Comparison of ENCODE assay signal across 11 mouse cellular contexts in genomic region chr1:170056214-170056613, GRCm38 (mm10). TPM values are rescaled to one million over a fixed set of nuclear protein-coding genes. Genes with fewer than 3 reads are reported as not detected.
A peak's percentile ranks its signal among the peaks of the same experiment; 100 is the strongest.
DNase-seq lines count a peak whose midpoint lies in the region; ATAC-seq and TF ChIP-seq lines count a peak whose summit lies in the region.
"Had no signal": no experiment of that assay in that cellular context is flagged by ENCODE, and none has a peak within 500 bp of the region (broad histone marks: within the 10 kb centered on the region; RNA-seq: fewer than 3 reads in every experiment).

No protein-coding gene starts in this region.

- DNase-seq in midbrain, postnatal 0 days (ENCODE audit: low spot score), result peak; percentile 19
- no peak for DNase-seq in midbrain, embryonic 11.5 days (ENCODE audit: low spot score, missing footprints)
- peak; percentile 87 for DNase-seq in heart, adult 9 months (ENCODE audit: low spot score in 2 of 2)
- DNase-seq in left cerebral cortex, adult 18-20 months (ENCODE audit: low spot score in 2 of 2), result no peak
- no peak for DNase-seq in testis, postnatal 10 days (ENCODE audit: low spot score)
- no peak for DNase-seq in adrenal gland, postnatal 4 days (ENCODE audit: low spot score in 2 of 2)

- no peaks in the 10 kb centered on the region for H3K36me3 ChIP-seq in midbrain, postnatal 0 days (ENCODE audit: insufficient read depth, low read length)
- no peaks in the 10 kb centered on the region for H3K36me3 ChIP-seq in midbrain, embryonic 11.5 days (ENCODE audit: control insufficient read depth, insufficient read depth, low read length)
- no peaks in the 10 kb centered on the region for H3K36me3 ChIP-seq in kidney, embryonic 14.5 days (ENCODE audit: control insufficient read depth, insufficient read depth, low read length)
- H3K36me3 ChIP-seq in neural tube, embryonic 13.5 days, result no peaks in the 10 kb centered on the region
- H3K36me3 ChIP-seq: G1E; heart, embryonic 13.5 days; lung, embryonic 15.5 days had no signal

- no peak for ATAC-seq in midbrain, postnatal 0 days (ENCODE audit: low FRiP score)
- no peak for ATAC-seq in midbrain, embryonic 11.5 days (ENCODE audit: low FRiP score)
- no peak for ATAC-seq in kidney, embryonic 14.5 days (ENCODE audit: low FRiP score, low TSS enrichment)
- ATAC-seq in neural tube, embryonic 13.5 days (ENCODE audit: low read depth), result peak; percentile 59; the same call in 1 of the 2 replicates

- 62% methylated on average over 6 of the region's 6 CpGs for WGBS in midbrain, postnatal 0 days
- 67% methylated on average over 6 of the region's 6 CpGs for WGBS in midbrain, embryonic 11.5 days
- 61% methylated on average over 6 of the region's 6 CpGs for WGBS in kidney, embryonic 14.5 days
- 26% methylated on average over 6 of the region's 6 CpGs for WGBS in neural tube, embryonic 13.5 days

- H3K27ac ChIP-seq in midbrain, postnatal 0 days (ENCODE audit: low read depth, low read length), result no peak overlapping the region
- no peak overlapping the region for H3K27ac ChIP-seq in midbrain, embryonic 11.5 days (ENCODE audit: low read depth, low read length)
- peak overlapping the region; percentile 24; the same call in 1 of the 2 replicates for H3K27ac ChIP-seq in kidney, embryonic 14.5 days (ENCODE audit: low read depth, low read length)
- H3K27ac ChIP-seq in neural tube, embryonic 13.5 days (replicated peaks), result peak overlapping the region; percentile 40; the same call in 1 of the 2 replicates
- H3K27ac ChIP-seq: heart, embryonic 13.5 days; lung, embryonic 15.5 days had no signal

- H3K9me3 ChIP-seq in midbrain, postnatal 0 days (ENCODE audit: low read length), result 0 out of 2 replicates have a peak, but pooled peaks cover 3% of the 10 kb centered on the region
- H3K9me3 ChIP-seq in midbrain, embryonic 11.5 days (ENCODE audit: control insufficient read depth, low read length), result no peaks in the 10 kb centered on the region
- H3K9me3 ChIP-seq in kidney, embryonic 14.5 days (ENCODE audit: control insufficient read depth, low read length), result no peaks in the 10 kb centered on the region
- no peaks in the 10 kb centered on the region for H3K9me3 ChIP-seq in neural tube, embryonic 13.5 days
- H3K9me3 ChIP-seq: G1E; lung, embryonic 15.5 days had no signal

- H3K9ac ChIP-seq in midbrain, postnatal 0 days (replicated peaks; ENCODE audit: low read length, poor library complexity, severe bottlenecking), result no peak overlapping the region
- H3K9ac ChIP-seq in midbrain, embryonic 11.5 days (ENCODE audit: low read length), result no peak overlapping the region
- no peak overlapping the region for H3K9ac ChIP-seq in kidney, embryonic 14.5 days (ENCODE audit: low read depth, low read length)
- no peak overlapping the region for H3K9ac ChIP-seq in neural tube, embryonic 13.5 days
- H3K9ac ChIP-seq: heart, embryonic 13.5 days; lung, embryonic 15.5 days had no signal

- TF ChIP-seq CTCF in midbrain, postnatal 0 days (IDR thresholded peaks at IDR 0.05), result no peak

- H3K4me2 ChIP-seq in midbrain, postnatal 0 days (ENCODE audit: low read depth, low read length, poor library complexity, severe bottlenecking), result no peak overlapping the region
- no peak overlapping the region for H3K4me2 ChIP-seq in midbrain, embryonic 11.5 days
- H3K4me2 ChIP-seq in kidney, embryonic 14.5 days (replicated peaks; ENCODE audit: low read depth, low read length), result no peak overlapping the region
- no peak overlapping the region for H3K4me2 ChIP-seq in neural tube, embryonic 13.5 days
- H3K4me2 ChIP-seq: heart, embryonic 13.5 days; lung, embryonic 15.5 days had no signal

- no peaks in the 10 kb centered on the region for H3K27me3 ChIP-seq in midbrain, postnatal 0 days (ENCODE audit: insufficient read depth, low read length)
- H3K27me3 ChIP-seq in midbrain, embryonic 11.5 days (ENCODE audit: control insufficient read depth, insufficient read depth, low read length), result no peaks in the 10 kb centered on the region
- H3K27me3 ChIP-seq in kidney, embryonic 14.5 days (ENCODE audit: control insufficient read depth, insufficient read depth, low read length), result no peaks in the 10 kb centered on the region
- H3K27me3 ChIP-seq in neural tube, embryonic 13.5 days, result no peaks in the 10 kb centered on the region
- H3K27me3 ChIP-seq: heart, embryonic 13.5 days; lung, embryonic 15.5 days had no signal

- no peaks in the 10 kb centered on the region for H3K4me1 ChIP-seq in midbrain, postnatal 0 days (ENCODE audit: insufficient read depth, low read length)
- no peaks in the 10 kb centered on the region for H3K4me1 ChIP-seq in midbrain, embryonic 11.5 days (ENCODE audit: control insufficient read depth, insufficient read depth, low read length)
- no peaks in the 10 kb centered on the region; the same call in 1 of the 2 replicates for H3K4me1 ChIP-seq in kidney, embryonic 14.5 days (ENCODE audit: control insufficient read depth, insufficient read depth, low read length)
- peaks cover 18% of the 10 kb centered on the region for H3K4me1 ChIP-seq in neural tube, embryonic 13.5 days (replicated peaks)
- H3K4me1 ChIP-seq: heart, embryonic 13.5 days had no signal

- no peak overlapping the region for H3K4me3 ChIP-seq in midbrain, postnatal 0 days (ENCODE audit: low read depth, low read length)
- no peak overlapping the region for H3K4me3 ChIP-seq in midbrain, embryonic 11.5 days (ENCODE audit: low read depth, low read length)
- H3K4me3 ChIP-seq in kidney, embryonic 14.5 days (ENCODE audit: low read length), result no peak overlapping the region
- no peak overlapping the region for H3K4me3 ChIP-seq in neural tube, embryonic 13.5 days
- H3K4me3 ChIP-seq: heart, embryonic 13.5 days; lung, embryonic 15.5 days had no signal

RNA-seq across cellular contexts. Expression of gene Ddr2, which starts 54.3 kb away (rescaled TPM):
- total RNA-seq in midbrain, postnatal 0 days (2014; rRNA removed), result 8.2 and 9.8 TPM in 2 replicates
- 7.4 and 8.0 TPM in 2 replicates for polyA plus RNA-seq in midbrain, postnatal 0 days (2015; fragmentation: Nextera tagmentation; extraction: Ambion mirVana)
- 21.6 and 23.1 TPM in 2 replicates for polyA plus RNA-seq in midbrain, embryonic 11.5 days (2014; fragmentation: Nextera tagmentation; extraction: Ambion mirVana)
- polyA plus RNA-seq in kidney, embryonic 14.5 days (2014; fragmentation: Nextera tagmentation; extraction: Ambion mirVana), result 22.3 and 29.5 TPM in 2 replicates
- 10.2 and 16.5 TPM in 2 replicates for polyA plus RNA-seq in neural tube, embryonic 13.5 days (2015; fragmentation: Nextera tagmentation; extraction: Ambion mirVana)
- total RNA-seq in left cerebral cortex, adult 18-20 months (2021), result 1 to 10 TPM; 7.0 to 7.2 TPM
- total RNA-seq in adrenal gland, postnatal 4 days (2021), result 10 to 100 TPM; 25.5 to 26.4 TPM
- polyA plus RNA-seq: G1E had no signal

Comparison
In these comparisons a context has a peak if more than half of its experiments do, and no peak if none do; other contexts are left out.
1. DNase-seq: peak in midbrain, postnatal 0 days (single experiment) and heart, adult 9 months (2 of 2); none in midbrain, embryonic 11.5 days (single experiment), left cerebral cortex, adult 18-20 months (0 of 2), testis, postnatal 10 days (single experiment) and adrenal gland, postnatal 4 days (0 of 2).
2. H3K27ac ChIP-seq: peak in kidney, embryonic 14.5 days (single experiment) and neural tube, embryonic 13.5 days (single experiment); none in midbrain, postnatal 0 days (single experiment) and midbrain, embryonic 11.5 days (single experiment).